Mouse (Mus musculus) heart, embryonic 10.5 days (tissue): Measurements from ENCODE around the gene Amacr. TPM values are rescaled to one million over a fixed set of nuclear protein-coding genes. Genes with fewer than 3 reads are reported as not detected.
A peak's percentile ranks its signal among the peaks of the same experiment; 100 is the strongest.

Experiments used
- DNase-seq: peaks from one replicate; pipeline ENCODE4 v3.0.0-alpha.2; 2017; ENCODE audit warnings: low spot score
- H3K27ac ChIP-seq: fragments of 300-500 bp; sonication (generic); 2 replicates; pipeline ENCODE4 v1.5.1; 2016; ENCODE audit warnings: mild to moderate bottlenecking
- H3K27me3 ChIP-seq: fragments of 300-500 bp; sonication (generic); 2 replicates; pipeline ENCODE4 v1.6.1; 2016; ENCODE audit warnings: mild to moderate bottlenecking; ENCODE audit not compliant: poor library complexity, insufficient read depth, severe bottlenecking
- H3K36me3 ChIP-seq: fragments of 300-500 bp; sonication (generic); 2 replicates; pipeline ENCODE4 v1.6.1; 2016; ENCODE audit warnings: mild to moderate bottlenecking, moderate library complexity
- H3K4me1 ChIP-seq: fragments of 300-500 bp; sonication (generic); 2 replicates; pipeline ENCODE4 v1.6.1; 2016; ENCODE audit warnings: mild to moderate bottlenecking
- H3K4me3 ChIP-seq: fragments of 300-500 bp; sonication (generic); 2 replicates; pipeline ENCODE4 v1.5.1; 2016; ENCODE audit warnings: mild to moderate bottlenecking, moderate library complexity
- H3K9me3 ChIP-seq: fragments of 300-500 bp; sonication (generic); 2 replicates; pipeline ENCODE4 v1.6.1; 2016; ENCODE audit warnings: mild to moderate bottlenecking, moderate library complexity
- WGBS: fragments of 180-500 bp; shearing (Covaris S2); methylation state at CpG from one replicate; pipeline ENCODE4 v1.1.7; 2016; 5-methylcytosine and 5-hydroxymethylcytosine counted together
- polyA plus RNA-seq: library from polyadenylated mRNA; unstranded; fragments of >200 nt; fragmentation: Nextera tagmentation; extraction: Ambion mirVana; gene quantifications from 2 replicates; pipeline ENCODE4 v1.2.1, GENCODE M21; 2016

Amacr gene
- 14.2 and 17.9 TPM in 2 replicates for polyA plus RNA-seq

DNA sequence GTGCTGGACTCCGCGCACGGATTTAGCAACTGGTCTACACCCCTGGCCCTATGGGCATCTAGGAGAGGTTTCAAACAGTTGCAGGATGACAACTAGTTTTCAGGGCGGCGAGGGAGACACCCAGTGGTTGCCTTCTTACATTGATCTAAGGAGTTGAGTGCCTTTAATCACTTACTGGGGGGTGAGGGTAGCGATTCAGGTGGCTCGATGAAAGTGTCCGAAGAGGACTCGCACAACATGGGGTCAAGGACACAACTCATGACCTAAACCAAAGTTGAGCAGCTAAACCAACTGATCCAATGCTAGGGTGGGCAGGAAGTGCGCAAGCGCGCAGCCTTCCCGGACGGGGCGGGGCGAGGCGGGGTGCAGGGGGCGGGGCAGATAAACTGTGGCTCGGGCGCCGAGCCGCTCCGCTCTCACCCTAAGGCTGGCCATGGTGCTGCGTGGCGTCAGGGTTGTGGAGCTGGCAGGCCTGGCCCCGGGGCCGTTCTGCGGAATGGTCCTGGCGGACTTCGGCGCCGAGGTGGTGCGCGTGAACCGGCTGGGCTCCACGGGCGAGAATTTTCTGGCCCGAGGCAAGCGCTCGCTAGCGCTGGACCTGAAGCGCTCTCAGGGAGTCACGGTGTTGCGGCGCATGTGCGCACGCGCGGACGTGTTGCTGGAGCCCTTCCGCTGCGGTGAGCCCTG, at the start of gene Amacr:
TSS of gene Amacr (plus strand) at position 380 of the 687 bp plus-strand sequence.
- Histone ChIP-seq H3K4me1 (peaks cover 3% of the 10 kb centered on the region), H3K4me3 (peak within 1 kb of the TSS; percentile 79), H3K36me3 (no peaks in the 10 kb centered on the region), H3K27ac (peak within 1 kb of the TSS; percentile 97), H3K9me3 (no peaks in the 10 kb centered on the region), H3K27me3 (no peaks in the 10 kb centered on the region)
- WGBS, result under 1% methylated on average over 52 of the region's 52 CpGs
- DNase-seq, result peak; percentile 95

DNA sequence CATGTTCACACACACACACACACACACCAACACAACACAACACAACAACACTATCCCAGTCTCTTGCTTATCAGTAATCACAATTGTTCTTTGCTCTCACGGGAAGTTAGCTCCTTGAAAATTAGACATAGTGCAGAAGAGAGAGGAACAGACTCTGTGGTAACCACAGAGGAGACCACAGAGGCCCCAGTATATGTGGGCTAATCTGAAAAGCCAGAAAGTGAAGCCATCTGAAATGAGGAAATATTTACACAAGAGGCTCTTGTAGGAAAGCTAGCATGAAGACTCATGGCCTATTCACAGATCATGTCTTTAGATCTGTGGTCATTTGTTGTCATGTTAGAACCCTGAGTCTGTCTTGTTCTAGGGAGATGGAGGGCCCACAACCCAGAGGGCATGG, 47.6 kb upstream of the Amacr start:
- Histone ChIP-seq H3K4me3 (no peak overlapping the region), H3K36me3 (no peaks in the 10 kb centered on the region), H3K27ac (no peak overlapping the region), H3K9me3 (no peaks in the 10 kb centered on the region), H3K4me1 (no peaks in the 10 kb centered on the region), H3K27me3 (no peaks in the 10 kb centered on the region)
- no peak for DNase-seq
- WGBS, result 54% methylated on average over 1 of the region's 1 CpGs

DNA sequence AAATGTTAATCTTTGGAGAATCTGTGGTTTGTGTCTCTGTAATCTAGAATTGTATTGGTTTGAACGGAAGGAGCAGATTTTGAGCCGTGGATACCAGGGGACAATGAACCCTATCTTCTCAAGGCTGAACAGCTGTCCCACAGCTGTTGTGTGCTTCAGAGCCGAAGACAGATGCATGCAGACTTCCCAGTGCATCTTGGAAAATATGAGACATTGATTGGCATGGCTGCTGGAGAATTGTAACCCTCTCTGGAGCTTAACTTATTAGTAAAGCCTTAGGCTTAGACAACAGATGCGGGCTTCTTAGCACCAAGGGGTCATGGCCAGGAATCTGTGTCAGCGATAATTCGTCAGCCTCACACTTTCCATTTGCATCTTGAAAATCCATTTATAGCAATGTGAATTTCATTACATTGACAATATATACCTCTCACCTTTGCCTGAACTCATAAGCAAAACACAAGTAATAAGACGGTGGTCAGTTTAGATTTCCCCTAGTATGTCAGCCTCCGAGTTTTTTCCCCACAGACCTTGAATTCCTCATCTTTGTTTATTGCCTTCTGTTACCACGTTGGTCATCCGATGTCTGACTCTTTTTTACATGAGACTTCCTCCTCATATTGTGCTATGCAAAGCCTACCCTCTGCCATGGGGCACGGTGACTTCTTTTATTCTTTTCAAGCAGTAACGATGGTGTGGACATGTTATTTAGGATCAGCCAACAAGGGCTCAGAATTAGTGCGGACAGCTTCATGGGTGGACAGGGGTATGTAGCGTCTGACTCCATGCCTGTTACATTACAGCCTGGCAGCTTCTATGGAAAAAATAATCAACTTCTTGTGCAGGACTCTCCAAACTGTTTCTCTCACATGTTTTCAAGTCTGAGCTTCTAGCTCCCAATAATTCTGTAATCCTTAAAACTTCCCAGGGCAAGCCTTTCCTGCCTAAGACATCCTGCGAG, 41.1 kb upstream of the Amacr start:
- DNase-seq, result no peak
- Histone ChIP-seq H3K27me3 (no peaks in the 10 kb centered on the region), H3K27ac (no peak overlapping the region), H3K36me3 (no peaks in the 10 kb centered on the region), H3K9me3 (no peaks in the 10 kb centered on the region), H3K4me3 (no peak overlapping the region), H3K4me1 (no peaks in the 10 kb centered on the region)
- WGBS, result 79% methylated on average over 15 of the region's 15 CpGs

DNA sequence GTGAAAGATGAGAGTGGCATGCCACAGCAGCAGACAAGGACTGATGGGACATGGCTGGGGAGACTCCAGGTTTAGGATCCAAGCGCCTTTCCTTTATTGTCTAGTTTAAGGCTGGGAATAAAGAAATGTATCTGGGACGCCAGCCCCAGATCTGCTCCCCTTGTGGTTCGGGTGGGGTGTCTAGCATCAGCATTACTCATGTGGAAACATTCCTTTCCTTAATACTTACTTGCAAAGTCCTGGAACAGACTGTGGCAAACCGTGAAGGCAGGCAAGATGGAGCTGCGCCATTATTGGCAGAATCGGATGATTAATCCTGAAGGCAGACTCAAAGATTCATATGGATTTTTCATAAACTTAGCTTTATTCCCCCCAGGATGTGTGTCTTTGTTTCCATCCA, 39.7 kb upstream of the Amacr start:
- Histone ChIP-seq H3K4me1 (no peaks in the 10 kb centered on the region), H3K36me3 (no peaks in the 10 kb centered on the region), H3K27ac (no peak overlapping the region), H3K9me3 (no peaks in the 10 kb centered on the region), H3K27me3 (no peaks in the 10 kb centered on the region), H3K4me3 (no peak overlapping the region)
- WGBS, result 83% methylated on average over 6 of the region's 6 CpGs
- no peak for DNase-seq

DNA sequence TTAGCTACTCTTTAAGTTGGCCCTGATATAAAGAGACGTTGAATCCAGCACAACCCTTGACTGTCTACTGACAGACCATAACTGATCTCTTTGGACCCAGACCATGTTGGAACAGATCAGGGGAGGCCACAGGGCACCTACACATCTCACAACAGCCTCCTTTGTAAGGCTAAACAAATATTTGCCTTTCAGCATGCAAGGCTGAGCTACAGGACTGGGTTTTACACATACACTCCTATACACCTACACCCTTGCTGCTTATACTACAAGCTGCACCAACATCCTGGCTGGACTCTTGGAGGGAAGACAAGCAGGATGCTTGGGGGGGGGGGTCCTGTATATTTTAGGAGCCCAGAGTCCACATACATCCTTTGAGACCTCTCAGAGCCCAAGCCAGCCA, 33.7 kb upstream of the Amacr start:
- no peaks in the 10 kb centered on the region for H3K27me3 ChIP-seq
- no peak for DNase-seq
- H3K9me3 ChIP-seq, result no peaks in the 10 kb centered on the region
- H3K4me3 ChIP-seq, result no peak overlapping the region
- H3K4me1 ChIP-seq, result no peaks in the 10 kb centered on the region
- H3K27ac ChIP-seq, result no peak overlapping the region
- no peaks in the 10 kb centered on the region for H3K36me3 ChIP-seq
- 85% methylated on average over 1 of the region's 1 CpGs for WGBS

DNA sequence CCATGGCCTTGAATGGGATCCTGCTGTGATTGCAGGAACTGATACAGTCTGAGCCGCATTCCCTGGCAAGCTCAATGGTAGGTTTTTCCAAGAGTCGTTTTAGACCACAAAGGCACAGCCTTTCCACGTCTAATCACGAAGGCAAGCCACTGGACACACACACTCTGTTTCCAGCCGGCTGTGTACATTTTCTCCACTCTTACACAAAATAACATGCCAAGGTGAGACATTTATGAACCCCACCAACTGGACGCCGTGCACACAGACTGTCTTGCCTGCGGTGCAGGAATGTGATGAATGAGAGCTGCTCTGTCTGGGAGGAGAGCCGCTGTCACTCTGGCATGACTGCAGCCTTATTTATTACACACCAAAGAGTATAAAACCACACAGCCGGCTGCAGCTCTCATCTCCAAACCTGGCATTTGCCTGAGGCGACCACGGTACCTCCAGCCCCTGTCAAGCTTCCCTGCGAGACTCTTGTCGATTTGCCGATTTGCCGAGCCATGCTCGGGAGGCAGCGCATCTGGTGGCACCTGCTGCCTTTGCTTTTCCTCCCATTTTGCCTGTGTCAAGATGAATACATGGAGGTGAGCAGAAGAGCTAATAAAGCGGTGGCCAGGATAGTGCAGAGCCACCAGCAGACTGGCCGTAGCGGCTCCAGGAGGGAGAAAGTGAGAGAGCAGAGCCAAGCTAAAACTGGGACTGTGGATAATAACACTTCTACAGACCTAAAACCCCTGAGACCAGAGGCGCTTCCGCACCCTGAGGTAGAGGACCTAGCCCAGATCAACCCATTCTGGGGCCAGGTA, 29.4 kb upstream of the Amacr start, which contains the start of gene C1qtnf3:
TSS of gene C1qtnf3 (plus strand) at position 382 of the 809 bp plus-strand sequence.
- no peak within 1 kb of the TSS for H3K27ac ChIP-seq
- no peak for DNase-seq
- WGBS, result 83% methylated on average over 23 of the region's 23 CpGs
- no peaks in the 10 kb centered on the region for H3K4me1 ChIP-seq
- no peaks in the 10 kb centered on the region for H3K36me3 ChIP-seq
- H3K4me3 ChIP-seq, result no peak within 1 kb of the TSS
- H3K27me3 ChIP-seq, result no peaks in the 10 kb centered on the region
- H3K9me3 ChIP-seq, result no peaks in the 10 kb centered on the region

DNA sequence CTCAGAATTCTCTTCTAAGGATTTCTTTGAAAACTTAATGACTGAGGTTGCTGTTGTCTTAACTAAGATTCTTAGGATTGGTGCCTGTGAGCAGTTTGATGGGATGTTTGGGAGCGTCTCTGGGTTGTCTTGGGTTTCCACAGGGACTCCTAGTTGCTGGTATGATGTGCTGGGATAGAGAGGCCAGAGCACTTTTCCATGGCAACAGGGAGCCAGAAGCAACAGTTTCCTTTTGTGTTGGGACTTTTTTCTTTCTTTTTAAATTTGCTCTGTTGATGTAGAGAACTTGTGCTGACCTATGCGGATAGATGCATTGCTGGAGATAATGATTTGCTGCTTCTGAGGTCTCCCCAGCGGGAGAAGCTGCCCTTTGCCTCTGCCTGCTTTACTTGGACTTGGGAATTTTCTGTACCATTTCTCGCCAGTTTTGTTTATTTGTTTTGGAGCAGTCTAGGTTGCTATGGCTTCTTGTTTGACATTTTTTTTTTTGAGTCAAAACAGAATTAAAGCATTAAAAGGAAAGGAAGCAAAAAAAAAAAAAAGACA, 28.7 kb upstream of the Amacr start:
- H3K27ac ChIP-seq, result no peak overlapping the region
- H3K4me1 ChIP-seq, result no peaks in the 10 kb centered on the region
- DNase-seq, result no peak
- WGBS, result 65% methylated on average over 4 of the region's 4 CpGs
- no peaks in the 10 kb centered on the region for H3K27me3 ChIP-seq
- H3K36me3 ChIP-seq, result no peaks in the 10 kb centered on the region
- no peaks in the 10 kb centered on the region for H3K9me3 ChIP-seq
- H3K4me3 ChIP-seq, result no peak overlapping the region

DNA sequence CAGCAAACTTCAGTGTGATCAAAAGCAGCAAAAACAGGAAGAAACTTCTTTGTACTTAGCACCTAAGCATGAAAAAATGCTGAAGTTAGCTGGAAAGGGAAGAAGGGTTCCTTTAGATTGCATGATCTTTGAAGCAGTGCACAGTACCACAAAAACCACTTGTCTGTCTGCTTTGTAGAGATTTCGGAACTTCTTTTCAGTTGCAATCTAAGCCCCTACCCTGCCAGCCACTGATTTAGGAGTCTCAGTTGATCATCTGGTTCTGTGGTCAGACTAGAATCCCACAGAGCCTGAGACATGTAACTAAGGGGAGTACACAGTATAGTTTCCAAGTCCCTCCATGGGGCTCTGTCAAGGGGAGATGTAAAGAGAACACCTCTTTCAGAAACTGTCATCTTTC, 28.1 kb upstream of the Amacr start:
- Histone ChIP-seq H3K9me3 (no peaks in the 10 kb centered on the region), H3K27ac (no peak overlapping the region), H3K27me3 (no peaks in the 10 kb centered on the region), H3K4me1 (no peaks in the 10 kb centered on the region), H3K4me3 (no peak overlapping the region), H3K36me3 (no peaks in the 10 kb centered on the region)
- no peak for DNase-seq
- WGBS, result 87% methylated on average over 1 of the region's 1 CpGs

DNA sequence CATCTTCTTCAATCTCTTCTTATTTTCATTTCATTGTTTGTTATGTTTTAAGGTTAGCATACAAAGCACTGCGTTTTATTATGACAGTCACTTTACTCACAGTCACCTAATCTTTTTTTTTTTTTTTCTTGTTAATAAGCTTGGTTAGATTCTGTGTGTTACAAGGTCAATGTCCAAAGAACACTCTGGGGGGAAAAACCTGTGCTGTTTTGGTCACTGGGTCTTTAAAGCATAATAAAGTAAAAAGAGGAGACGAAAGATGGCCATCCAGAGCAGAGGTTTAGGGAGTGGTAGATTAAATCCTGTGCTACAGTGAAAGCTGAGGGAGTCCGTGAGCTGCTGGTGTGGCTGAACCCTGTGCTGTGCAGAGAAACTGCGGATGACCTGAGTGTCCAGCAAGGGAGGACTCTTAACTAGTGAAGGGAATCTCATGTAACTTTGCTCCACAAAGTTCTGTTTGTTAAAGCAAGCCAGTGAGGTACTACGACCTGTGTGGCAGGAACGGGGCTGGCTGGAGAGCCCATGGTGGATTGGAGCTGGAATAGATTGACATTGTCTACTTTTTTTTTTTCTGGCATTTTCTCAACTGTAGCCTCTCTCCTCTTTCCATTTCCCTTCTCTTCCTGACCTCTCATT, 27.1 kb upstream of the Amacr start:
- 82% methylated on average over 6 of the region's 6 CpGs for WGBS
- no peak overlapping the region for H3K27ac ChIP-seq
- DNase-seq, result no peak
- no peaks in the 10 kb centered on the region for H3K4me1 ChIP-seq
- no peaks in the 10 kb centered on the region for H3K27me3 ChIP-seq
- no peaks in the 10 kb centered on the region for H3K36me3 ChIP-seq
- no peak overlapping the region for H3K4me3 ChIP-seq
- no peaks in the 10 kb centered on the region for H3K9me3 ChIP-seq

DNA sequence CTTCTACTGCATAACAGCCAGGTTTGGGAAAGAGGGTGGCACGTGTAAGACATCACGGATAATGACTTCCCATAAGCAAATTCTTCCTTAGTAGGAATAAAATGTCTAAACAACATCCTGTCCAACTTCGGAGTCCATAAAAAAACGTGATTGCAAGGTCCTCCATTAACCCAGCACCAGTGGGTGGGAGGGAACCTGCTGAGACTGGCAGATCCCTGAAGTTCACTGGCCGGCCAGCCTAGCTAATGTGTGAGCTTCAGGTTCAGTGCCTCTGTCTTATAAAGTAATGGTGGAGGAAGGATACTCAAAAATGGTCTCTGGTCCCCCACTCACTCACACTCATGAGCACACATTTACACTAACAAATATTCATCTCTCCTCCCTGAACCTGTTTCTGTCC, 26.4 kb upstream of the Amacr start:
- Histone ChIP-seq H3K4me3 (no peak overlapping the region), H3K27me3 (no peaks in the 10 kb centered on the region), H3K4me1 (no peaks in the 10 kb centered on the region), H3K36me3 (no peaks in the 10 kb centered on the region), H3K27ac (no peak overlapping the region), H3K9me3 (no peaks in the 10 kb centered on the region)
- DNase-seq, result no peak
- WGBS, result 73% methylated on average over 5 of the region's 5 CpGs

DNA sequence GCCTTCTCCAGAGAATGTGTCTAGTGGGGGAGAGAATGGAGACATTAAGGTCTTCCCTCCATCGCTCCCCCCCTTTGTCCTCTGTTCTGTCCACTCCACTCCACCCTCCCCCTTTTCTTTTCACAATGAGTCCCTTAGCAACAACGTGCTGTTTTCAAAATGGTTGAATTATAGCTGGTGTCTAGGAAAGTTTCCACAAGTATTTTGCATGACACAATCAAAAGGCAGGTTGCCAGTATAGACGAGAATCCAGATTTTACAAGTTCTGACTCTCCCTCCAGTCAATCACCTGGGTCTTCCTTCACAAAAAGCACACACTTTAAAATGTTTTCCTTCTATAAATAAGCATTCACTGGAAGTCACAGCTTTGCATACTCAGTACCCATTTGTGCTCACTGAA, 24.9 kb upstream of the Amacr start:
- no peaks in the 10 kb centered on the region for H3K9me3 ChIP-seq
- DNase-seq, result no peak
- no peak overlapping the region for H3K27ac ChIP-seq
- no peaks in the 10 kb centered on the region for H3K27me3 ChIP-seq
- whole genome bisulfite sequencing, result 67% methylated on average over 3 of the region's 3 CpGs
- no peak overlapping the region for H3K4me3 ChIP-seq
- no peaks in the 10 kb centered on the region for H3K36me3 ChIP-seq
- H3K4me1 ChIP-seq, result no peaks in the 10 kb centered on the region
